Mouse (Mus musculus): ENCODE data around the gene Tgfbr3.
"Not testable (repeated sequence)": the region's sequence is repeated elsewhere in the genome, so short reads cannot be mapped to it uniquely, and the experiment has no call there.

The Tgfbr3 gene

GRCm38 (mm10) chr5:107240276-107240675 is 49.2 kb downstream of the Tgfbr3 start:
- H3K27me3 ChIP-seq (ENCODE audit: control insufficient read depth, insufficient read depth, low read length, poor library complexity, severe bottlenecking), result no peaks in the 10 kb centered on the region
- DNase-seq (ENCODE audit: low read depth, low spot score), result no peak
- no peaks in the 10 kb centered on the region for H3K36me3 ChIP-seq (ENCODE audit: control insufficient read depth, insufficient read depth, low read length, poor library complexity, severe bottlenecking)

GRCm38 (mm10) chr5:107237971-107238426 is 51.4 kb downstream of the Tgfbr3 start:
- H3K27me3 ChIP-seq (ENCODE audit: control insufficient read depth, insufficient read depth, low read length, poor library complexity, severe bottlenecking), result no peaks in the 10 kb centered on the region
- no peak for DNase-seq (ENCODE audit: low read depth, low spot score)
- H3K36me3 ChIP-seq (ENCODE audit: control insufficient read depth, insufficient read depth, low read length, poor library complexity, severe bottlenecking), result no peaks in the 10 kb centered on the region

GRCm38 (mm10) chr5:107236975-107237374 is 52.5 kb downstream of the Tgfbr3 start:
- Histone ChIP-seq H3K36me3 (ENCODE audit: control insufficient read depth, insufficient read depth, low read length, poor library complexity, severe bottlenecking) (no peaks in the 10 kb centered on the region), H3K27me3 (ENCODE audit: control insufficient read depth, insufficient read depth, low read length, poor library complexity, severe bottlenecking) (no peaks in the 10 kb centered on the region)
- DNase-seq (ENCODE audit: low read depth, low spot score), result no peak

GRCm38 (mm10) chr5:107236039-107236438 is 53.4 kb downstream of the Tgfbr3 start:
- Histone ChIP-seq H3K36me3 (ENCODE audit: control insufficient read depth, insufficient read depth, low read length, poor library complexity, severe bottlenecking) (no peaks in the 10 kb centered on the region), H3K27me3 (ENCODE audit: control insufficient read depth, insufficient read depth, low read length, poor library complexity, severe bottlenecking) (no peaks in the 10 kb centered on the region)
- no peak for DNase-seq (ENCODE audit: low read depth, low spot score)

- Histone ChIP-seq H3K36me3 (ENCODE audit: control insufficient read depth, insufficient read depth, low read length, poor library complexity, severe bottlenecking) (no peaks in the 10 kb centered on the region), H3K27me3 (ENCODE audit: control insufficient read depth, insufficient read depth, low read length, poor library complexity, severe bottlenecking) (no peaks in the 10 kb centered on the region)
- DNase-seq (ENCODE audit: low read depth, low spot score), result no peak
Observed at GRCm38 (mm10) chr5:107233366-107234354, 55.8 kb downstream of the Tgfbr3 start.

GRCm38 (mm10) chr5:107230189-107230588 is 59.2 kb downstream of the Tgfbr3 start:
- no peaks in the 10 kb centered on the region for H3K27me3 ChIP-seq (ENCODE audit: control insufficient read depth, insufficient read depth, low read length, poor library complexity, severe bottlenecking)
- DNase-seq (ENCODE audit: low read depth, low spot score), result no peak
- no peaks in the 10 kb centered on the region for H3K36me3 ChIP-seq (ENCODE audit: control insufficient read depth, insufficient read depth, low read length, poor library complexity, severe bottlenecking)

- Histone ChIP-seq H3K36me3 (ENCODE audit: control insufficient read depth, insufficient read depth, low read length, poor library complexity, severe bottlenecking) (no peaks in the 10 kb centered on the region), H3K27me3 (ENCODE audit: control insufficient read depth, insufficient read depth, low read length, poor library complexity, severe bottlenecking) (no peaks in the 10 kb centered on the region)
- DNase-seq (ENCODE audit: low read depth, low spot score), result no peak
Observed at GRCm38 (mm10) chr5:107229037-107229436, 60.4 kb downstream of the Tgfbr3 start.

- Histone ChIP-seq H3K36me3 (ENCODE audit: control insufficient read depth, insufficient read depth, low read length, poor library complexity, severe bottlenecking) (no peaks in the 10 kb centered on the region), H3K27me3 (ENCODE audit: control insufficient read depth, insufficient read depth, low read length, poor library complexity, severe bottlenecking) (no peaks in the 10 kb centered on the region)
- DNase-seq (ENCODE audit: low read depth, low spot score), result no peak
Observed at GRCm38 (mm10) chr5:107227580-107227979, 61.8 kb downstream of the Tgfbr3 start.

- H3K36me3 ChIP-seq (ENCODE audit: control insufficient read depth, insufficient read depth, low read length, poor library complexity, severe bottlenecking), result no peaks in the 10 kb centered on the region
Observed at GRCm38 (mm10) chr5:107224820-107225417, 64.5 kb downstream of the Tgfbr3 start.

GRCm38 (mm10) chr5:107224151-107224550 is 65.3 kb downstream of the Tgfbr3 start:
- H3K36me3 ChIP-seq (ENCODE audit: control insufficient read depth, insufficient read depth, low read length, poor library complexity, severe bottlenecking), result no peaks in the 10 kb centered on the region
- H3K27me3 ChIP-seq (ENCODE audit: control insufficient read depth, insufficient read depth, low read length, poor library complexity, severe bottlenecking), result no peaks in the 10 kb centered on the region
- DNase-seq (ENCODE audit: low read depth, low spot score), result no peak

More at GRCm38 (mm10) chr5:107224820-107225417, 64.5 kb downstream of the Tgfbr3 start:
- peak; percentile 68 for DNase-seq (ENCODE audit: low read depth, low spot score)
- no peaks in the 10 kb centered on the region for H3K27me3 ChIP-seq (ENCODE audit: control insufficient read depth, insufficient read depth, low read length, poor library complexity, severe bottlenecking)

GRCm38 (mm10) chr5:107223483-107223882 is 65.9 kb downstream of the Tgfbr3 start:
- not testable (repeated sequence) for H3K36me3 ChIP-seq (ENCODE audit: control insufficient read depth, insufficient read depth, low read length, poor library complexity, severe bottlenecking); H3K27me3 ChIP-seq (ENCODE audit: control insufficient read depth, insufficient read depth, low read length, poor library complexity, severe bottlenecking)
- DNase-seq (ENCODE audit: low read depth, low spot score), result peak; percentile 58

GRCm38 (mm10) chr5:107223029-107223428 is 66.4 kb downstream of the Tgfbr3 start:
- no peak for DNase-seq (ENCODE audit: low read depth, low spot score)
- H3K27me3 ChIP-seq (ENCODE audit: control insufficient read depth, insufficient read depth, low read length, poor library complexity, severe bottlenecking), result no peaks in the 10 kb centered on the region
- no peaks in the 10 kb centered on the region for H3K36me3 ChIP-seq (ENCODE audit: control insufficient read depth, insufficient read depth, low read length, poor library complexity, severe bottlenecking)

GRCm38 (mm10) chr5:107222670-107223005 is 66.8 kb downstream of the Tgfbr3 start:
- H3K36me3 ChIP-seq (ENCODE audit: control insufficient read depth, insufficient read depth, low read length, poor library complexity, severe bottlenecking), result no peaks in the 10 kb centered on the region
- DNase-seq (ENCODE audit: low read depth, low spot score), result no peak

GRCm38 (mm10) chr5:107221892-107222669 is 67.3 kb downstream of the Tgfbr3 start:
- no peak for DNase-seq (ENCODE audit: low read depth, low spot score)
- H3K27me3 ChIP-seq (ENCODE audit: control insufficient read depth, insufficient read depth, low read length, poor library complexity, severe bottlenecking), result no peaks in the 10 kb centered on the region
- no peaks in the 10 kb centered on the region for H3K36me3 ChIP-seq (ENCODE audit: control insufficient read depth, insufficient read depth, low read length, poor library complexity, severe bottlenecking)

More at GRCm38 (mm10) chr5:107222670-107223005, 66.8 kb downstream of the Tgfbr3 start:
- H3K27me3 ChIP-seq (ENCODE audit: control insufficient read depth, insufficient read depth, low read length, poor library complexity, severe bottlenecking), result no peaks in the 10 kb centered on the region
